Mouse (Mus musculus): ENCODE results near the gene Snapc4.

Snapc4 gene

GRCm38 (mm10) chr2:26338302-26339203 lies 41.9 kb downstream of the Snapc4 start:
- DNase-seq: no peak

GRCm38 (mm10) chr2:26330702-26331101 lies 49.8 kb downstream of the Snapc4 start:
- DNase-seq: no peak

GRCm38 (mm10) chr2:26330056-26330468 lies 50.4 kb downstream of the Snapc4 start:
- DNase-seq: no peak

- no peak for DNase-seq
These were observed 51.1 kb downstream of the Snapc4 start for GRCm38 (mm10) chr2:26329402-26329801.

DNA sequence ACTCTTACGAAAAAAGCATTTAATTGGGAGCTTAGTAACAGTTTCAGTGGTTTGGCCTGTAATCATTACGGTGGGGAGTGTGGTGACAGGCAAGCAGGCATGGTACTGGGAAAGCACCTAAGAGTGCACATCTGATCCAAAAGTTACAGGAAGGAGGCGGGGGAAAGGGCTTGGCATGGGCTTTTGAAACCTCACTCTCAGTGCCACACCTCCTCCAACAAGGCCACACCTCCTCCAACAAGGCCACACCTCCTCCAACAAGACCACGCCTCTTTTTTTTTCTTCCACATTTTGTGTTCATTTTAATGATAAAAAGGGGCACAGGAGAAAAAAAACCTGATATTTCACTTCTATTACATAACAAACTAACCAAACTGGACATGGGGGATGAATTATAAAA lies 52.6 kb downstream of the Snapc4 start:
- no peak for DNase-seq

DNA sequence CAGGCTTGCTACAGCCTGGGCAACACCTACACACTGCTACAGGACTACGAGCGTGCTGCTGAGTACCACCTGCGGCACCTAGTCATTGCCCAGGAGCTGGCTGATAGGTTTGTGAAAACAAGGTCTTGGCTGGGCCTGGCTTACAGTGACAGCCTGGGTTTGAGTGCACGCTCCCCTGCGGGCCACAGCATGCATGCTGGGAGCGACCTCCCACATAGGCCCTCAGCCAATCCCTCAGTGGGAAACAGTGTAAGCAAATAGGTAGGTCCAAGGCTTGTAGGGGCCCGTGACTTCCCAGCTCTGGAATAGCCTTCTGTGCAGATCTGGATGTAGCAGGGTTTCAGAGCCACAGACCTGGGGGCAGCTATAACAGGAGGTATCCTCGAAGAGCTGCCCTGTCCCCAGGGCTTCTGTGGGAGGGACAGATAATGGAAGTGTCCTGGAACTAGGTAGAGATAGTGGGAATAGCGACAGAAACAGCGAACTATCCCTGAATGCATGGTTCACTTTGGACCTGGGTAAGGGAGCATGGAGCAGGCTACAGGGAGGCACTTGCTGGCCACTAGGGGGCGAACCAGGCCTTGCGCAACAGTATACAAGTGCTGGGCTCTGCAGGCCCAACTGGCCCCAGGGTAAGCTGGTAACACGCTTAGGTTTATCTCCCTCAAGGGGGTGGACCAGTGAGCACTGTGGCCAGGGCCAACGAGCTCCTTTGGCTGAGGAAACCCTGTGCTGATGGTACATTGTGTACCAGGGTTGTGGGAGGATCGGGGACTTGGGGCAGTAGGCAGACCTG lies 54.9 kb downstream of the Snapc4 start:
- no peak for DNase-seq

GRCm38 (mm10) chr2:26324917-26325316 lies 55.5 kb downstream of the Snapc4 start:
- no peak for DNase-seq

DNA sequence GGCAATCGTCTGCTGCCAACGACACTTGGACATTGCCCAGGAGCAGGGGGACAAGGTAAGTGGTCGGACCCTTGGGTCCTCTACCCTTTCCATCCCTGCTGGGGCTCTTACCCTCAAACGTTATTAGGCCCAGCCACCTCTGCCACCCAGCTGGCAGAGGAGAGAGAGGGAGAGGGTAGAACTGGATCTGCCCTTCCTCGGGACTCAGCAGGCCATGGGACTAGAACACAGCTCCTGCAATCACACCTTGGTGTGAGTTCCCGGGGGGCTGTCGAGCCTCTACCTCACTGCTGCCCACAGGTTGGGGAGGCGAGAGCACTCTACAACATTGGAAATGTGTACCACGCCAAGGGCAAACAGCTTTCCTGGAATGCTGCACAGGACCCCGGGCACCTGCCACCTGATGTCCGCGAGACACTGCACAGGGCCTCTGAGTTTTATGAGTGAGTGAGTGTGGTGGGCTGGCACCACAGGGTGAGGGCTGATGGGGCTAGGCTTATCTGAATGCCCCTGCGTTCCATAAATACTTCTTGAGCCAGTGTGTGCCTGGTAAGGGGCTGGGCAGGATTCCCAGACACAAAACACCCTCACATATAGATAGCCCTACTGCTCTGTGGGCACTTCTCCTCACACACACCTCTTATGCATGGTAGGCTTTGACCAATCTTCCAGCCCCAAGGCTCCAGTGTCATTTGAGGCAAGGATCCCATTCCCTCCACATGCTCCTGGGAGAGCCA lies 56.7 kb downstream of the Snapc4 start:
- no peak for DNase-seq

- DNase-seq: no peak
These were observed 59.9 kb downstream of the Snapc4 start for GRCm38 (mm10) chr2:26320245-26321185.

DNA sequence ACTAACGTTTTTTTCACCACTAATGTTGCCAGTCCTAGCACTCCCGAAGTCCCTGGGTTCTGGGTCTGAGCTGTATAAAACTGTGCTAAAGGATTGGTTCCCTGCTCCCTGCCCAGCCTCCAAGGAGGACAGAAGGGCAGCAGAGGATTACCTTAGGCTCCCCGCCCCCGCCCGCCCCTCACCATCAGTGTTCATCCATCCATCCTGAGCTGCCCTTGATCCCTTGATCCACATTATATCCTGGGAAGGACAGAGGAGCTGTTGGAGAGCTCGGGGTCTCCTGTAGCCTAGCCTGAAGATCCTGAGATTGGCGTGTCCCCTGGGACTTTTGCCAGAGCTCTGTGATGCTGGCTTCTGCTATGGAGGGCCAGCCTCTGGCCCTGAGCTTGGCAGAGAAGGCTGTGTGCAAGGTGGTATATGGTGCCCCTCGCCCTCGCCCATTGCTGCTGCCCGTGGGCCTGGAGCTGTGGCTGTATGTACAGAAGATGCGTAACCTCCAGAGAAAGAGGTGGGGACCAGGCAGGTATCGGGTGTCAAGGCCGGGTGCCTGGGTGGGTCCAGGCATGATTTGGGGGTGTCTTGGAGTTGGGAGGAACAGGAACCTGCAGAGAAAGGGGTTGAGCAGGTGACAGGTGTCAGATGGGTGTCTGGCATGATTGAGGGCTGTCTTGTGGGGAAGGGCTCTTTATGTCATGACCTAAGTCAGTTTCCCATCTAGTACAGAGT lies 60.8 kb downstream of the Snapc4 start:
- DNase-seq: no peak

GRCm38 (mm10) chr2:26319109-26319508 lies 61.3 kb downstream of the Snapc4 start:
- no peak for DNase-seq

- DNase-seq: no peak
These were observed 62.3 kb downstream of the Snapc4 start for GRCm38 (mm10) chr2:26317991-26318672.

GRCm38 (mm10) chr2:26317371-26317770 lies 63.1 kb downstream of the Snapc4 start:
- no peak for DNase-seq

- no peak for DNase-seq
These were observed 63.7 kb downstream of the Snapc4 start for GRCm38 (mm10) chr2:26316576-26317246.

- DNase-seq: peak in 1 of 2 experiments; percentile 33
These were observed 64.5 kb downstream of the Snapc4 start for GRCm38 (mm10) chr2:26315925-26316311.

- peak; percentile 54 to 60 for DNase-seq
These were observed 65.2 kb downstream of the Snapc4 start, which contains the start of gene Gpsm1 for GRCm38 (mm10) chr2:26315072-26315924. TSS of gene Gpsm1 (plus strand) at chr2:26315515.

GRCm38 (mm10) chr2:26314281-26315071 lies 66.0 kb downstream of the Snapc4 start:
- no peak for DNase-seq

GRCm38 (mm10) chr2:26313394-26313793 lies 67.1 kb downstream of the Snapc4 start:
- no peak for DNase-seq

Measured in thymus, adult 18-20 months (tissue).